Mouse (Mus musculus) monocyte, adult 5-6 weeks (primary cell): Measurements from ENCODE around the gene Trappc3. TPM values are rescaled to one million over a fixed set of nuclear protein-coding genes. Genes with fewer than 3 reads are reported as not detected.

Source experiments
- ATAC-seq: fragments of 153-309, 156-312 bp; replicated peaks from 2 replicates; pipeline ENCODE4 v1.8.0; 2017; ENCODE audit warnings: mild to moderate bottlenecking; ENCODE audit not compliant: low TSS enrichment, insufficient number of reproducible peaks, severe bottlenecking, poor library complexity, low FRiP score
- total RNA-seq: library from RNA; stranded (forward); fragments of 200-1000, 200-491, 200-594 nt; gene quantifications from 3 replicates; pipeline ENCODE4 v1.2.3, GENCODE M21; 2017

The Trappc3 gene
- total RNA-seq, 1 experiment from 2014 or later = 51.4 TPM

DNA sequence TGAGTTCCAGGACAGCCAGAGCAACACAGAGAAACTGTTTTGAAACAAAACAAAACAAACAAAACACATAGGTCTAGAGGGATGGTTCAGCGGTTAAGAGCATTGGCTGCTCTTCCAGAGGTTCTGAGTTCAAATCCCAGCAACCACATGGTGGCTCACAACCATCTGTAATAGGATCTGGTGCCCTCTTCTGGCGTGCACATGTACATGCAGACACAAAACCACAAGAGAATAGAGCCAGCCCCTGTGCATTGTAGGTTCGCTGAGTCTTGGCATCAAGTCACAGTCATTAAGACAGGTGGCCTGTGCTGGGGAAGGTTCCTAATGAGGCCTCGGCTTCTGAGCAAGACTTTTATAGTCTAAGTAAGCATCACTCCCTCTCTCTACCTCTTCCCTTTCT is 41.8 kb downstream of the Trappc3 start:
- ATAC-seq = no peak

- no peak for ATAC-seq
These were observed 43.3 kb downstream of the Trappc3 start for GRCm38 (mm10) chr4:126305428-126305827.

DNA sequence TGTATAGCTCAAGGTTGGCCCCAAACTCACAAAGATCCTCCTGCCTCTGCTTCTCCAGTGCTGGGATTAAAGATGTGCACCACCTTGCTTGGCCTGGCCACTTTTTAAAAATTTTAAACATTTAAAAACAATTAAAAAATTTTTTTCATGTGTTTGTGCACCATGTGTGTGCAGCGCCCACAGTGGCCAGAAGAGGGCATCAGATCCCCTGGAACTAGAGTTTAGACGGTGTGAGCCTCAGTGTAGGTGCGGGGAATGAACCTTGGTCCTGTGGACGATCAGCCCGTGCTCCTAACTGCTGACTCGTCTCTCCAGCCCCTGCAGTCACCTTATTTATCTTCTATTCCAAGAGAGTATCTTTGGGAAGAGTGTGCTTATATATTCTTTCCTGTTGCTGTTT is 43.9 kb downstream of the Trappc3 start:
- no peak for ATAC-seq

GRCm38 (mm10) chr4:126306827-126307226 is 44.7 kb downstream of the Trappc3 start:
- ATAC-seq = no peak

DNA sequence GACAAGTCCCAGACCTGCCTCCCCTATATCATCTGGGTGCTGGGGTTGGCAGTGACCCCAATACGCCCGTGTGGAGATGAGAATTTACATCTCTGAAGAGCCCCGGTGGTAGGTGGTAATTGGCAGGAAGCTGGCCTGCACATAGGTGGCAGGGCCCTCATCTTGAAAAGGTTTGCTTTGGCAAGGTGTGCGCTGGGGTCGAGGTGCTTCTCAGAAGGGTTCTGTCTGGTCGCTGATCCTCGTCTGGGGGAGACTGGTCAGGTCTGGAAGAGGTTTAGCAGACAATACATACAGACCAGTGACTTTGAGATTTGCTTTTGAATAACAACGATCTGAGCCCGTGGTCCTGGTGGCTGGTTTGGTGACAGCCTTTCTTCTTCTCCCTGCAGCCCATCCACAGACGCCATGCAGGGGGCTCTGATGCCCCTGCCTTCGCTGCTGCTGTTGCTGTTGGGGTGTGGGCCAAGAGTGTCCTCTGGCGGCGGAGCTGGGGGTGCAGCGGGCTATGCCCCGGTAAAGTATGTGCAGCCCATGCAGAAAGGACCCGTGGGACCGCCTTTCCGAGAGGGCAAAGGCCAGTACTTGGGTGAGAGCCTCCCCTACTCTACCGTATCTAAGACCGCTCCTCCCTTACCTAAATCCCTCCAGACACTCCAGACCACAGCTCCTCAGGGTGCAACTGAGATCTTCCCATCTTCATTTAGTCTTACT is 47.2 kb downstream of the Trappc3 start:
- ATAC-seq = no peak

GRCm38 (mm10) chr4:126309922-126310309 is 47.8 kb downstream of the Trappc3 start:
- ATAC-seq = peak; percentile 51

DNA sequence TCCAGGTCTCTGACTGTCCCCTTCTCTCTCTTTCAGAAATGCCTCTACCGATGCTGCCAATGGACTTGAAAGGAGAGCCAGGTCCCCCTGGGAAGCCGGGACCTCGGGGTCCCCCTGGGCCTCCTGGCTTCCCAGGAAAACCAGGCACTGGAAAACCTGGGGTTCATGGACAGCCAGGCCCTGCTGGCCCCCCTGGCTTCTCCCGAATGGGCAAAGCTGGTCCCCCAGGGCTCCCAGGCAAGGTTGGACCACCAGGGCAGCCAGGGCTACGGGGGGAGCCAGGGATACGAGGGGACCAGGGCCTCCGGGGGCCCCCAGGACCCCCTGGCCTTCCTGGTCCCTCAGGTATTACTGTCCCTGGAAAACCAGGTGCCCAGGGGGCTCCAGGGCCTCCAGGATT is 48.2 kb downstream of the Trappc3 start:
- no peak for ATAC-seq

- no peak for ATAC-seq
These were observed 49.6 kb downstream of the Trappc3 start for GRCm38 (mm10) chr4:126311566-126312200.

DNA sequence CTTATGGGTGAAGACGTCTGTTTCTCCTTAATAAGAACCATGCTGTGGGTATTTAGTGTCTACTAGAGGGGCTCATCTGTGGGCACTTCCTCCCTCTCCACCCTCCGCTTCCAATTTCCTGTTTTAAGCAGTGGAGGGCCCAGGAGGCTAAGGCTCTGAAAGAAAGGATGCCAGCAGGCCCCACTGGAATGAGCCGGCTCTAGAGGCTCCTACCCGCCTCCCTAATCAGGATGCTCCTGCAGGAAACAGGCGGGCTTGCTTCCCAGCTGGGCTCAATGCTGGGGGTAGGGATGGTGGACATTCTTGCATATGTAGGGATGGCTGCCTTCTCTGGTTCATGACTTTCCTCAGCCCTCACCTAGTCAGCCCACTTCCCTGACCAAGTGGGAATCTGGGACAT is 51.1 kb downstream of the Trappc3 start:
- no peak for ATAC-seq

DNA sequence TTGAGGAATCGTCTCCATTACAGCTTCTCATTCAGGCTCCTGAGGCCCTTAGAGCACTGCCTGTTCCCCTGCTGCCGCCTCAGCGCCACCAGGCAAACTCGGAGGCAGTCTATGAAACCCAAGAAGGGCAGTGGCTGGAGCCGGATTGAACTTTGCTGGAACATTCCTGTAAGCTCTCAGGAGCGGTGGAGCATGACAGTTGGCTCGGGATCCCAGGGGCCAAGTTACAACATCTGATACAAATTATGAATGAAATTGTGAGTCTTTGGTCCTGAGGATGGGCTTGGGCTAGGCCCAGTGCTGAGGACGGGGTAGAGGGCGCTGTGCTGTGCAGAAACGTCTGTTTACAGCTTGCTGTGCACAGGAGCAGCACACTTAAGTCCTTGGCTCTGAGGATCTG is 52.3 kb downstream of the Trappc3 start:
- ATAC-seq = no peak

DNA sequence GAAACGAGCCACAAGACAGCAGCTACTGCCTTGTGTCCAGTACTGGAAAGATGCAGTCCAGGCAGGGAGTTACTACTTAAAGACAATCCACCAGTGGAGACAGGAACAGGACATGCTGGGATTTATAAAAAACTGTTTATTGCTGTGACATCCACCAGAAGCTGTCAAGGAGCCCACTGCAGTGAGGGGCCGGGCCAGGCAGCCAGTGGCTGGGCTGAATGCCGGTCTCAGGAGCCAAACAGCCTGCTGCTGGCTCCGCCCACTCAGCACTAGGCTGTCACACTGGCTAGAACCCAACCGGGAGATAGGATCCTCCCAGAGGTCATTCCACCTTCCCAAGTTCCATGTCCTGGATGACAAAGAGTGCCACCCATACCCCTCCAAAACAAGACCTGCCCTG is 53.8 kb downstream of the Trappc3 start:
- no peak for ATAC-seq

- ATAC-seq = no peak
These were observed 54.4 kb downstream of the Trappc3 start for GRCm38 (mm10) chr4:126316443-126317040.

- no peak for ATAC-seq
These were observed 57.7 kb downstream of the Trappc3 start for GRCm38 (mm10) chr4:126319806-126320205.

DNA sequence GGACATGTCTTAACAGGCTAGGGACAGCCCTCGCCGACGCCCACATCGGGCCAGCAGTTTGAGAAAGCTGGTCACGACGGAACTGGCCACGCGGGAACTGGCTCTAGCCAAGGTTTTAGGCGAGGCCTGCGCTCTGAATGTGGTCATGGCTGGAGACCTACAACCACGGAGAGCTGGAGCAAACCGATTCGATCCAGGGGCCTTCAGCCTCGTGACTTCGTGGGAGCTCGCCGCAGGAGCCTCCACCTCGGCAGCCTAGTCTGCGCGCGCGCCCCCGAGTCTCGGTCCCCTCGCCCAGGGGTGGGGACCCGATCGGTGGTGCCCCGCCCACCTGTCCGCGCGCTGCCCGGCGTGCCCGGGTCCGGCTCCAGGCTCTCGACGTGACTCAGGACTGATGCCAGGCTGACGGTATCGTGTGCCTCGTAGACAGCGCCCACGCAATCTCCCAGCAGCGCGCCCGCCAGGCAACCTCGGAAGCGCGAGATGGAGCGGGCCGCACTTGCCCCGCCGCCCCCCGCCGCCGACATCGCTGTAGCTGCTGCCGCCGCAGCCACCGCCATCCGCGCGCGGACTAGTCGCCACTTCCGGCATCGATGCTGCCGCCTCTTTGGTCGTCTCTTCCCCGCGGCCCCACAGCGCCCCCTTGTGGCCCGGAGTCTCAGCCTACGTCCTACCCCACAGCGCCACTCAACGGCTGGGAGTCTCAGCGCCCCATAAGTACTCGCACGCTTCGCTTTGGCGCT is 59.2 kb downstream of the Trappc3 start, which contains the start of gene Adprhl2:
Gene Adprhl2 (minus strand): TSS at position 593 of the 743 bp plus-strand sequence.
- ATAC-seq = peak; percentile 88

DNA sequence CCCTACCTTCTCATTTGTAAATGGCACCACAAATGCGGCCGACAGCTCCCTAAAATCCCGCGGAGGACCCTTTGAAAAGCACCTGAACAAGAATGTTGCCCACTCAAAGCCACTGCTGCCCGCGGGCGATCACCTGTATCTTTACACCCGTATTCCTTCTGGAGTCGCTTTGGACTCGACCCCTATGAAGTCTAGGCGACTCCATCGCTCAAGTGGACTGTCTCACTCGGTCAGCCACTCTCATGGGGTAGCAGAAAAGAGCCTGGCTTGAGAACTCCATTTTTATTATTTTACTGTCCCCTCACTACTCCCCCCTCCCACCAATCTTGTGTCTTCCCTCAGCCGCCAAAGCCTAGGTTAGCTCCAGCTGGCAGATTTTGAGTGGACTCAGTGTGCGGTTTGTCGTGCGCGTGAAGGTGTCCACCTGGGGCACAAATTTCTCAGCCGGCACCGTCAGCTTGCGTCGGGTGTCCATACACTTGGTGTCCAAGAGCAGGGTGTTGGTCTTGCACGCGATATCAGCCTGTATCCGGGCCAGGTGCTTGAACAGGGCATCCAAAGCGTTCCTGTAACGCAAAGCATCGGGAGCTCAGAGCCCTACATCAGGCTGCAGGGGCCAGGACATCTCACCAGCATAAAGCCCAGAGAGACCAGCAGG is 59.9 kb downstream of the Trappc3 start:
- ATAC-seq = no peak

DNA sequence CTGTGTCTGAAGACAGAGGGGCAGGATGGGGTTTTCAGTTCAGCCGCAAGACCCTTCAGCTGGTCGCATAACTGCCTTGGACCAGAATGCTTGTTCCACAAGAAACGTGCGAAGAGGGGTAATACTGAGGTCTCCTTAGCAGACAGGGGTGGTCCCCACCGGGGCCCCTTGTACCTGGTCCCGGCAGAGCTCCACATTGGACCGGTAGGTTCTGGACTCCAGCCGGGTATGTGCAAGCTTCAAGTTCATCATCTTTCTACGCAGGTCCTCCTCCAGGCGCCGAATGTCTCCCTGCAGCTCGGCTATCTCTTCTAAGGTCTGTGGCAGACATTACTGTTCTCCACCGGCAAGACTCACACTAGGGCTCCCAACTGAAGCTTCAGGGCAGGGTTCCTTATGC is 60.5 kb downstream of the Trappc3 start:
- ATAC-seq = no peak

GRCm38 (mm10) chr4:126324861-126325260 is 62.7 kb downstream of the Trappc3 start:
- no peak for ATAC-seq

- no peak for ATAC-seq
These were observed 63.2 kb downstream of the Trappc3 start, which contains the start of gene Tekt2 for GRCm38 (mm10) chr4:126325281-126325861. Tekt2 (minus strand) TSS chr4:126325688.
